Mouse (Mus musculus) adrenal gland, adult 8-10 months (tissue): Measurements from ENCODE around the gene Cyp2w1. TPM values are rescaled to one million over a fixed set of nuclear protein-coding genes. Genes with fewer than 3 reads are reported as not detected.

Source experiments
- DNase-seq: peaks from one replicate; pipeline ENCODE4 v3.0.0; 2022
- total RNA-seq, 4 experiments: library from RNA; stranded (reverse); gene quantifications; 2 replicates each; pipeline ENCODE4 v1.2.4; 2022

Cyp2w1 gene
- not detected for total RNA-seq

- DNase-seq: no peak
Measured at GRCm38 (mm10) chr5:139352317-139352716, at the start of gene Cyp2w1. Gene Cyp2w1 (plus strand): TSS chr5:139352617.

GRCm38 (mm10) chr5:139303646-139304061 lies 48.8 kb upstream of the Cyp2w1 start:
- DNase-seq: no peak

GRCm38 (mm10) chr5:139309946-139310345 lies 42.5 kb upstream of the Cyp2w1 start:
- no peak for DNase-seq

GRCm38 (mm10) chr5:139310477-139310876 lies 41.9 kb upstream of the Cyp2w1 start:
- no peak for DNase-seq

- peak; percentile 52 for DNase-seq
Measured at GRCm38 (mm10) chr5:139311822-139312221, 40.6 kb upstream of the Cyp2w1 start.

GRCm38 (mm10) chr5:139313536-139313935 lies 38.9 kb upstream of the Cyp2w1 start:
- DNase-seq: no peak

- no peak for DNase-seq
Measured at GRCm38 (mm10) chr5:139314941-139315642, 37.3 kb upstream of the Cyp2w1 start.

GRCm38 (mm10) chr5:139316982-139317675 lies 35.3 kb upstream of the Cyp2w1 start:
- no peak for DNase-seq

- no peak for DNase-seq
Measured at GRCm38 (mm10) chr5:139317751-139318504, 34.5 kb upstream of the Cyp2w1 start.

- no peak for DNase-seq
Measured at GRCm38 (mm10) chr5:139320424-139320823, 32.0 kb upstream of the Cyp2w1 start.

- DNase-seq: no peak
Measured at GRCm38 (mm10) chr5:139321331-139321730, 31.1 kb upstream of the Cyp2w1 start.

- no peak for DNase-seq
Measured at GRCm38 (mm10) chr5:139323260-139323924, 29.0 kb upstream of the Cyp2w1 start.

GRCm38 (mm10) chr5:139324045-139324491 lies 28.3 kb upstream of the Cyp2w1 start:
- DNase-seq: no peak

- DNase-seq: no peak
Measured at GRCm38 (mm10) chr5:139324691-139325394, 27.6 kb upstream of the Cyp2w1 start.

GRCm38 (mm10) chr5:139325395-139325966 lies 26.9 kb upstream of the Cyp2w1 start, which contains the start of gene Adap1:
Gene Adap1 (minus strand): TSS chr5:139325622.
- no peak for DNase-seq

GRCm38 (mm10) chr5:139326111-139326696 lies 26.2 kb upstream of the Cyp2w1 start:
- DNase-seq: no peak

- DNase-seq: no peak
Measured at GRCm38 (mm10) chr5:139326986-139327633, 25.3 kb upstream of the Cyp2w1 start.

GRCm38 (mm10) chr5:139327634-139328020 lies 24.8 kb upstream of the Cyp2w1 start:
- DNase-seq: no peak

GRCm38 (mm10) chr5:139330766-139331165 lies 21.7 kb upstream of the Cyp2w1 start:
- no peak for DNase-seq

GRCm38 (mm10) chr5:139331742-139332141 lies 20.7 kb upstream of the Cyp2w1 start:
- DNase-seq: peak; percentile 57
